Mouse (Mus musculus): ENCODE data around the gene Kifc3.

GRCm38 (mm10) chr8:95157145-95157544 is 45.5 kb downstream of the Kifc3 start:
- TF ChIP-seq POLR2A (IDR thresholded peaks at IDR 0.05; ENCODE audit: low read depth, low read length) (no peak), CTCF (IDR thresholded peaks at IDR 0.05; ENCODE audit: borderline replicate concordance, insufficient read depth, low read length) (no peak)
